Mouse (Mus musculus) hindbrain, embryonic 13.5 days (tissue): ENCODE measurements around the gene Tpgs1. TPM values are rescaled to one million over a fixed set of nuclear protein-coding genes. Genes with fewer than 3 reads are reported as not detected.

Experiments used
- ATAC-seq: fragments of 200-750 bp; cut with Nextera tagmentation; 2 replicates; pipeline ENCODE4 v1.8.0; 2017; ENCODE audit warnings: moderate TSS enrichment; ENCODE audit not compliant: low FRiP score
- H3K27ac ChIP-seq: fragments of 300-500 bp; sonication (generic); 2 replicates; pipeline ENCODE4 v1.5.1; 2015; ENCODE audit warnings: inconsistent platforms, mild to moderate bottlenecking, moderate library complexity
- H3K27me3 ChIP-seq: fragments of 300-500 bp; sonication (generic); 2 replicates; pipeline ENCODE4 v1.6.1; 2015; ENCODE audit warnings: mild to moderate bottlenecking, inconsistent platforms
- H3K36me3 ChIP-seq: fragments of 300-500 bp; sonication (generic); 2 replicates; pipeline ENCODE4 v1.6.1; 2015; ENCODE audit warnings: mild to moderate bottlenecking, inconsistent platforms
- H3K4me1 ChIP-seq: fragments of 300-500 bp; sonication (generic); replicated peaks from 2 replicates; pipeline ENCODE4 v1.6.1; 2015; ENCODE audit warnings: inconsistent platforms
- H3K4me2 ChIP-seq: fragments of 300-500 bp; sonication (generic); 2 replicates; pipeline ENCODE4 v1.6.1; 2015; ENCODE audit warnings: inconsistent platforms, mild to moderate bottlenecking, moderate library complexity
- H3K4me3 ChIP-seq: fragments of 300-500 bp; sonication (generic); 2 replicates; pipeline ENCODE4 v1.5.1; 2015; ENCODE audit warnings: mild to moderate bottlenecking, inconsistent platforms
- H3K9ac ChIP-seq: fragments of 300-500 bp; sonication (generic); 2 replicates; pipeline ENCODE4 v1.6.1; 2015; ENCODE audit warnings: mild to moderate bottlenecking, inconsistent platforms
- H3K9me3 ChIP-seq: fragments of 300-500 bp; sonication (generic); 2 replicates; pipeline ENCODE4 v1.6.1; 2016; ENCODE audit warnings: inconsistent platforms
- WGBS: fragments of 180-500 bp; shearing (Covaris S2); methylation state at CpG from one replicate; pipeline ENCODE4 v1.1.7; 2015; 5-methylcytosine and 5-hydroxymethylcytosine counted together
- polyA plus RNA-seq: library from polyadenylated mRNA; unstranded; fragments of >200 nt; fragmentation: Nextera tagmentation; extraction: Ambion mirVana; gene quantifications from 2 replicates; pipeline ENCODE4 v1.2.1, GENCODE M21; 2015

Gene Tpgs1
- 86.5 and 93.4 TPM in 2 replicates for polyA plus RNA-seq

DNA sequence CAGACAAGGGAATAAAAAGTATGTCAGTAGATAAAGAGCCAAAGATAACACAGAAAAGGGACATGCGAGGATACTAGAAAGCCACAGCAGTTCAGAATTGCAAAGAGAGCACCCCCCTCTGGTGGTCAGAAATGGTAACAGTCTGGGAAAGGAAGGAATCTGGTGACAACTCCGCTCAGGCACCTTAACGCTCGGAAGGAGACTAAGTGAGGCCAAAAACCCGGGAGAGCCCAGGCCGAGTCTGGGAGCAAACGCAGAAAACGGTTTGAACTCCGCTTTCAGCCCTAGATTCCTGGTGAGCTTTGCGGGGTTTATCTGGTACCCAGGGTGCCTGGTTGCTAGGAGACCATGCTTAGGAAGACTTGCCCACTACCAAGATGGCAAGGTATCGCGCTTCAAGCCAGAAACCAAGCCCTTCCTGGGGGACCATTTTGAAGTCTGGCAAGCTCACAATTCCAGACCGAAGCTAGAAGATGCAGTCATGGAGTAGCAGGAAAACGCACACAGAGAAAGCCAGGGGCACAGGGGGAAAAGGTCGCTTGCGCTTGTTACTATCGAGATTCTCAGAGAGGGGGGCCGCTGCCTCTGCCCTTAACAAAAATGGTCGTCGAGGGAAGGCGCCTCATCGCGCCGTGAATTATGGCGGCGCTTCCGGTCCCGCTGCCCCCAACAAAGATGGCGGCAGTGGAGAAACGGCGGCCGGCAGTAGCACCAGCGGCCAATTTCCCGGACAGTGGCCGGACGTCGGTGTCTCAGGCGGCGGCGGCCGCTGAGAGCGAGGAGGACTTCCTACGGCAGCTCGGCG is at the start of gene Tpgs1:
Tpgs1 (plus strand) TSS at position 599 of the 805 bp plus-strand sequence.
- Histone ChIP-seq H3K4me2 (peak within 1 kb of the TSS; percentile 97), H3K4me1 (peaks cover 35% of the 10 kb centered on the region), H3K4me3 (peak within 1 kb of the TSS; percentile 88), H3K36me3 (peaks cover 18% of the 10 kb centered on the region), H3K9me3 (no peaks in the 10 kb centered on the region), H3K27me3 (no peaks in the 10 kb centered on the region), H3K9ac (peak within 1 kb of the TSS; percentile 94), H3K27ac (peak within 1 kb of the TSS; percentile 98)
- WGBS: under 1% methylated on average over 45 of the region's 45 CpGs
- peak; percentile 83 for ATAC-seq

DNA sequence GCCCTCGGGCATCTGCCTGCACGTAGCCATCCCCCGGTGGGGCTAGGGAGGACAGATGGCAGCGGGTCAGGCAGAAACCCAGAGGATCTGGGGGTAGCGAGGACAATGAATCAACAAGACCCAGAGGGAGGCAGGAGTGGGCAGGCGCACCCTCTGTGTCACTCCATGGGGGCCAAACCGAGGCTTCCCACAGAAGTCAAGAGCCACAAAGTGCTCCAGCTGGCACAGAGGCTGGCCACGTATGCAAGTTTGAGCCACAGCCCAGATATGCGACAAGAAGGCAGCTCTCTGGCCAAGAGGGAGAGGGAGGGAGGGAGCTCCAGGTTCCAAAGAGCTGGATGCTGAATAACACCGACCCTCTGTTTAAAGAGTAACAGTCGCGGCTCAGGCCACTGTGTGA is 45.2 kb upstream of the Tpgs1 start:
- 62% methylated on average over 12 of the region's 12 CpGs for WGBS
- Histone ChIP-seq H3K9ac (peak overlapping the region; percentile 20; the same call in 1 of the 2 replicates), H3K9me3 (no peaks in the 10 kb centered on the region), H3K4me3 (no peak overlapping the region), H3K27ac (no peak overlapping the region), H3K27me3 (no peaks in the 10 kb centered on the region), H3K4me2 (no peak overlapping the region), H3K36me3 (peaks cover 50% of the 10 kb centered on the region), H3K4me1 (peaks cover 11% of the 10 kb centered on the region; the same call in 1 of the 2 replicates)
- no peak for ATAC-seq

DNA sequence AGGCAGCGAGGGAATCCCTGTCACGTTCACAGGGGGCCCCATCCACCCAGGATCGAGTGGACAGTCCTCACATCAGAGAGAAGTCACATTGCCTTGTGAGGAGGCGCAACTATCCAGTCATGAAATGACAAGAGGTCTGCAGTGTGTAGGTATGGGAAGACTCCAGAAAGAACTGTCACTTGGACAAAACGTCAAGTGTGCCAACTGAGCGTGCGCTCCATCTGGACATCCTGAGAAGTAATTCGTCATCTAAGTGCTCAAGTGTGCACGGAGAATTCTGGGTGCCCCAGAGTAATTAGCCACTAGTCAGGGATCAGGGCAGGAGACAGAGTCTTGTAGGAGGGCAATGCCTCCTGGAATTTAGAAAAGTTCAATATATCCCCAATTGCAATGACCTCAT is 43.8 kb upstream of the Tpgs1 start:
- H3K9me3 ChIP-seq: no peaks in the 10 kb centered on the region
- ATAC-seq: no peak
- peaks cover 40% of the 10 kb centered on the region for H3K36me3 ChIP-seq
- H3K4me2 ChIP-seq: no peak overlapping the region
- WGBS: 76% methylated on average over 9 of the region's 9 CpGs
- H3K4me3 ChIP-seq: no peak overlapping the region
- peaks cover 8% of the 10 kb centered on the region; the same call in 1 of the 2 replicates for H3K4me1 ChIP-seq
- no peak overlapping the region for H3K27ac ChIP-seq
- no peak overlapping the region for H3K9ac ChIP-seq
- no peaks in the 10 kb centered on the region for H3K27me3 ChIP-seq

DNA sequence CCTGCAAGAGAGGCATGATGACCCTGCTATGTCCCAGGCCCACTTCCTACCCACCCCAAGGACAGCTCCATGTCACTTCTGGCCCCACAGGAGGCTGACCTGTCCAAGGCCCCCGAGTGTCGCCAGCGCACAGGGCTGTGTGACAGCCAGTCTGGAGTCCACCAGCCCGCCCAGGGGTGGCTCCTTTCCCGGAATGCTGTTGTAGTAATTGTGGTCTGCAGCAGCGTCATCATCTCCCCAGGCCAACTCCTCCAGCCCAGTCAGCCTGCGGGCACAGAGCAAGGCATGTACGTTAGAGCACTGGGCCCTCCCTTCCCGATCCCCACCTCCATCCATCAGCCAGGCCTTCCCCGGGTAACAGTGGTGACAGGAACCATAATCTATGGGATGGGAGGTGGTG is 43.0 kb upstream of the Tpgs1 start:
- 81% methylated on average over 10 of the region's 10 CpGs for WGBS
- H3K9ac ChIP-seq: no peak overlapping the region; the same call in 1 of the 2 replicates
- 0 out of 2 replicates have a peak, but pooled peaks cover 2% of the 10 kb centered on the region for H3K4me1 ChIP-seq
- no peak overlapping the region for H3K27ac ChIP-seq
- H3K4me3 ChIP-seq: no peak overlapping the region
- peaks cover 35% of the 10 kb centered on the region for H3K36me3 ChIP-seq
- no peaks in the 10 kb centered on the region for H3K9me3 ChIP-seq
- H3K27me3 ChIP-seq: no peaks in the 10 kb centered on the region
- no peak for ATAC-seq
- no peak overlapping the region for H3K4me2 ChIP-seq

DNA sequence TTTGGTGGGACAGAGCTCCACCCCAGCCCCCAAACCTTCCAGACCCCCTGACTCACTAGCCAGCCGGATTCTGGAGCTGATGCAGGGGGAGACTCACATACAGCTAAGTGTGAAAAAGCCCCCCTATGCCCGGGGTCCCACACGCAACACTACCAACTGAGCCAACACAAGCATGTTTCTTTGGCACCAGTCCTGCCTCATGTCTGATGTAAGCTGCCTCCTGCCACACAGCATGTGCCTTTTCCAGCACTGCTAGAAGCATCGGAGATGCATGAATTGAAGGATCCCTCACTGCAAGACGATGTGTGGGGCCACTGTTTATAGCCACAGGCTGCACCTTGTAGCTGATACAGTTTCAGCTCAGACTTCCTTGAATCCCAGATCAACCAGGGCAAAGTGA is 40.8 kb upstream of the Tpgs1 start:
- H3K27ac ChIP-seq: no peak overlapping the region
- no peak overlapping the region for H3K9ac ChIP-seq
- ATAC-seq: no peak
- H3K9me3 ChIP-seq: no peaks in the 10 kb centered on the region
- WGBS: 83% methylated on average over 5 of the region's 5 CpGs
- H3K4me2 ChIP-seq: no peak overlapping the region
- peaks cover 2% of the 10 kb centered on the region; the same call in 1 of the 2 replicates for H3K4me1 ChIP-seq
- H3K4me3 ChIP-seq: no peak overlapping the region
- peaks cover 33% of the 10 kb centered on the region for H3K36me3 ChIP-seq
- H3K27me3 ChIP-seq: no peaks in the 10 kb centered on the region

DNA sequence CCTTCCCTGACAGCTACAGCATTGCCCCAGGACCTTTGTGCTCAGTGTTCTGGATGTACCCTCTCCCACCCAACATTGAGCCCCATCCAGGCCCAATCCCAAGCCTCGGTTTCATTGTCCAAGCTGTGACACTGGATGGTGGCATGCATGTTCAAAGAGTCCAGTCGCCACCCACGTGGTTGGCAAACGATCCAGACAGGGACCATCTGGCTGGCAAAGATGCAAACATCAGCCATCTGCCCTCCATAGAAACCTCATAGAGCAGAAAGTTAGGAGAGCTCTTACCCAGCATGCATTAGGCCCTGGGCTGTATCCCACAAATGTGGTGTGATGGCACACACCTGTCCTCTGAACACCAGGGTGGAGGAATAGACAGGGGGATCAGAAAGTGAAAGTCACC is 37.7 kb upstream of the Tpgs1 start:
- H3K4me2 ChIP-seq: no peak overlapping the region
- H3K27ac ChIP-seq: 0 out of 2 replicates have a peak overlapping the region, but pooled peaks have one; percentile 8
- peaks cover 23% of the 10 kb centered on the region for H3K4me1 ChIP-seq
- no peak overlapping the region for H3K4me3 ChIP-seq
- WGBS: 65% methylated on average over 4 of the region's 4 CpGs
- no peaks in the 10 kb centered on the region for H3K27me3 ChIP-seq
- no peak for ATAC-seq
- no peak overlapping the region for H3K9ac ChIP-seq
- H3K36me3 ChIP-seq: peaks cover 11% of the 10 kb centered on the region
- H3K9me3 ChIP-seq: no peaks in the 10 kb centered on the region

DNA sequence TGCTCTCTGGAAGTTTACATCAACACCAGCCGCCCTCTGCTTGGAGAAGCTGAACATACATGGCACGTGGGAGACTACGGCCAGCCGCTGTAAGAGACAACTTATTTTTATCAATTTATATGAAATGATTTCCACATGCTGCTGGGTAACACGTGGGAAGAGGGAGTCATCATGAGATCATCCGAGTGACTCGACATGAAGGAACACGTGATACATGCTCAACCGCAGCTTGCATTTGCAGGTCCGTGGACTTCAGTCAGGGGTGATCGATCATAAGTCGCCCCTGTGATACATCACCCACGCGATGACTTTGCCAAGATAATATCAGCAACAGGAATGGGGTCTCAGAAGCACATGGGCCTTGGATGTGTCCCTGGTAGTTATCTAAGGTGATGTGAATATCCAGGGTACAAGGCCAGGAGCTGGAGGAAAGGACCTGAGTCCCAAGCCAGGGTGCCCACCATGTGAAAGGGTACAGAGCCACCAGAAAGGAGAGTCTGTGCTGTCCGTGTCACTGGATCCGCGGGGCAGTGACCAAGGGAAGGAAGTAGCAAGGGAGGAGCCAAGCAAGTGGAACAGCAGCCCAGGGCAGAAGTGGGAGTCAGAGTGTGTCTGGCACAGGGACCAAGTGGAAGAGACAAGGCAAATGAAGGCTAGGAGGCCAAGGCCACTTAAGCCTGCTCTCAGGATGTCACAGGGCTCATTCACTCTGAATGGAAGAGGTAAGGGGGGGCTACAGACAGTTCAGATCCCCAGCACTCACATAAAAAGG is 36.0 kb upstream of the Tpgs1 start:
- Histone ChIP-seq H3K9me3 (no peaks in the 10 kb centered on the region), H3K4me3 (no peak overlapping the region), H3K4me2 (no peak overlapping the region), H3K4me1 (peaks cover 32% of the 10 kb centered on the region), H3K27me3 (0 out of 2 replicates have a peak, but pooled peaks cover 10% of the 10 kb centered on the region), H3K36me3 (0 out of 2 replicates have a peak, but pooled peaks cover 5% of the 10 kb centered on the region), H3K27ac (no peak overlapping the region), H3K9ac (no peak overlapping the region; the same call in 1 of the 2 replicates)
- WGBS: 86% methylated on average over 17 of the region's 17 CpGs
- ATAC-seq: no peak

DNA sequence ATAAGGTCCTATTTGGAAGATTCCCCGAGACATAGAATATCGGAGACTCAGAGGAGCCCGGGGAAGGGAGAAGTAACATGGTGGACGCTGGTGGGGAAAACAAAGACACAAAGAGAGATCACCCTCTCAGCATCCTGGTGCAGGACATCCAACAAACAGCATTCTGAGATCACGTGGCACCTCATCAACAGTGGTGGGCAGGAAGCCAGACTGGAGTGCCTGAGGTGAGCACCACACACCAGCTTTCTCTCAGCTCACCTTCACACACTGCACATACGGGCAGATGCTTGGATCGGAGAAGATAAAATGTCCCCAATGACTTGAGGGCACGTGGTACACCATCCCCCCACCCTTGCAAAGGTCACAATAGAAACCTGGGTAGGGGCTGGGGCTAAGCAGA is 32.9 kb upstream of the Tpgs1 start:
- no peak; the same call in 1 of the 2 replicates for ATAC-seq
- Histone ChIP-seq H3K4me1 (peaks cover 46% of the 10 kb centered on the region), H3K36me3 (no peaks in the 10 kb centered on the region), H3K4me3 (peak overlapping the region; percentile 80), H3K27me3 (peaks cover 32% of the 10 kb centered on the region), H3K9ac (peak overlapping the region; percentile 96), H3K27ac (peak overlapping the region; percentile 96), H3K9me3 (no peaks in the 10 kb centered on the region), H3K4me2 (peak overlapping the region; percentile 80)
- 69% methylated on average over 8 of the region's 8 CpGs for WGBS

DNA sequence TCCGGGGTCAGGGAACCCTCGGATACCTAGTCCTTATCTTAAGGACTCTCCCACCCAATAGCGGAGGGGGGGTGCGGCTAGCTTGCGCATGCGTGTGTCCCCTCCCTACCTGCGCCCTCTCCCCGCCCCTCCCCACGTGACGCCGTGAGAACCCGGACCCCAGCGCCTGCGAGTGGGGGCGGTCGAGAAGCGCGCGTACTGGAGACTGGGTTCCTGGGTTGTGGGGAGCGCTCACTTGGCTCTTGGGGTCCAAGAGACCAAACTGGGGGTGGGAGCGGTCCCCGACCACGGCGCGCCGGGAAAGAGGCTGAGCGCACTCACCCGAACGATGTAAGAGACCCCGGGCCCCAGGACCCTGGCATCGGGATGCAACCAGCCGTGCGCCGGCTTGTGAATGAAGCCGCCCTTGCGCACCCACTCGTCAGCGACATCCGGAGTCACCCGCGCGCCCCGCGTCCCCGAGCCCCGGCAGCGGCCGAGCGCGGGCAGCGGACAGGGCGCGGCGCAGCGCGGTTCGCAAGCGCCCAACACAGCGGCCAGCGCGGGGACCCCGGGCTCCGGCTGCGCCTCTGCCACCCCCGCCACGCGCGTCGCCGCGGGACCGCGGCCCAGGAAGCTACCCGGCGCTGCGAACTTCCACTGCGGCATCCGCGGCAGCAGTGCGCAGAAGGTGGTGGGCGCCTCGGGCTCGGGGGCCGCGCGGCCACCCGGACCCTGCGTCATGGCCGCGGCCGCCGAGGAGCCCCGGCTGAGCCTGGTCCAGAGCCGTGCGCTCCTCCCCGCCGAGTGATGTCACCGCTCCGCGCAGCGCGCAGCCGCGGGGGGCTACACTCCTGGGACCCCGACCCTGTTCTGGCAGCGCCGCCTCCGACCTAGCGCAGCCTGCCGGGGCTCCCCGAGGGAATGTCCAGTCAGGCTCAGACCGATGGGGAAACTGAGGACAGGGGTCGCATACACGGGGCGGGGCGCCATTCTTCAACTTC is 31.8 kb upstream of the Tpgs1 start, which contains the start of gene Shc2:
Shc2 (minus strand) TSS at position 791 of the 983 bp plus-strand sequence.
- H3K27me3 ChIP-seq: peaks cover 32% of the 10 kb centered on the region
- under 1% methylated on average over 109 of the region's 116 CpGs for WGBS
- H3K9ac ChIP-seq: peak within 1 kb of the TSS; percentile 96
- H3K4me3 ChIP-seq: peak within 1 kb of the TSS; percentile 80
- no peaks in the 10 kb centered on the region for H3K9me3 ChIP-seq
- H3K4me2 ChIP-seq: peak within 1 kb of the TSS; percentile 80
- peak within 1 kb of the TSS; percentile 96 for H3K27ac ChIP-seq
- peaks cover 46% of the 10 kb centered on the region for H3K4me1 ChIP-seq
- ATAC-seq: peak; percentile 84
- no peaks in the 10 kb centered on the region for H3K36me3 ChIP-seq

DNA sequence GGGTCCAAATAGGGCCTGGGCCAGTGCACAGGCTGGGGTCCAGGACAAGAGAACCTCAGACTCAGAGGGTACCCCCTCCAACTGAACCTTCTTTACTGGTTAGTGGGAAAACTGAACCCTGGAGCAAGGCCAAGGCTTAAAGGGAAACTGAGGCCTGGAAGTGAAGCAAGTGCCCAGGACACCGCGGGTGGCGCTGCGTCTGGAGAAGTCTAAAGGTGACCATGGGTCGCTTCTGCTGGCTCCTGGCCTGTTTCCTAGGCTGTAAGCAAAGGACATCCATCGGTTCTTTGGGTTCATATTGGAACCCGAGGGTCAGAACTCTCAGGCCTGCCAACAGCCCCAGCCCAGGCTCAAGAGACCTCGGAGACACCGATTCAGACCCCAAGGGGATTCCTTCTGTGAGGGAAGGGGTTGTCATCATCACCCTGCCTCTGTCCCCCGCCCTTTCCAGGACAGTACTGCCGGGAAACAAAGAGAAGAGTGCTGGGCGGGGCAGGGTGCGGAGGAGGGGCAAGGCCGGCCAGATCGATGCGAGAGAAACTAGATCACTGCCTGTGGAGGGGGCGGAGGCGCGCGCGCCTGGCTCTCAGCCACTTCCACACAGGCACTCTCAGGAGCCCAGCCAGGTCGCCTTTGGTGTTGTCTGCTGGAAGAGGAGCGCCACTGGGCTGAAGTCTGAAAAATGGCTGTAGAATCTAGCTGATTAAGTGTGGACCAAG is 30.5 kb upstream of the Tpgs1 start:
- peak; percentile 14; the same call in 1 of the 2 replicates for ATAC-seq
- no peaks in the 10 kb centered on the region for H3K36me3 ChIP-seq
- peak overlapping the region; percentile 96 for H3K9ac ChIP-seq
- H3K4me1 ChIP-seq: peaks cover 42% of the 10 kb centered on the region
- peak overlapping the region; percentile 80 for H3K4me2 ChIP-seq
- H3K9me3 ChIP-seq: no peaks in the 10 kb centered on the region
- H3K4me3 ChIP-seq: peak overlapping the region; percentile 80
- peak overlapping the region; percentile 96 for H3K27ac ChIP-seq
- WGBS: 4% methylated on average over 23 of the region's 23 CpGs
- peaks cover 32% of the 10 kb centered on the region for H3K27me3 ChIP-seq

DNA sequence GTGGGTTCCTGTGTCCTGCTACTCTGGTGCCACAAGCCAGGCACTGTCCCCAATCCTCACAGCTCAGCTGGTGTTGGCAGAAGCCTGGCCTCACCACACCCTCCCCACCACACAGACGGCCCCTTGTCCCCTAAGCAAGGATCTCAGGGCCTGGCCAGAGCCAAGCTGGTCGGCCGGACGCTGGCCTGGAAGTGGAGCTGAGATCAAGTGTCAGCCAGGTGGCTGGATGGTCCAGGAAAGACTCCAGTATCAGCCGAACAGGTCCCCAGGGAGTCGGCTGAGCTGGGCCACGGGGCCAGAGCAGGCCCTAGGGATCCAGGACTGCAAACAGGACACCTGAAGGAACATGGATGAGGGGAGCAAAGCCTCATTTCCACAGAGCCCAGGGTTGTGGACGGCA is 23.5 kb upstream of the Tpgs1 start, which contains the start of gene Odf3l2:
Odf3l2 (minus strand) TSS at position 28 of the 400 bp plus-strand sequence.
- no peak within 1 kb of the TSS for H3K4me3 ChIP-seq
- H3K4me2 ChIP-seq: no peak within 1 kb of the TSS
- no peaks in the 10 kb centered on the region for H3K9me3 ChIP-seq
- H3K27ac ChIP-seq: no peak within 1 kb of the TSS
- 76% methylated on average over 8 of the region's 8 CpGs for WGBS
- no peaks in the 10 kb centered on the region for H3K27me3 ChIP-seq
- no peak for ATAC-seq
- no peaks in the 10 kb centered on the region for H3K36me3 ChIP-seq
- H3K4me1 ChIP-seq: no peaks in the 10 kb centered on the region
- H3K9ac ChIP-seq: 0 out of 2 replicates have a peak within 1 kb of the TSS, but pooled peaks have one; percentile 13
